Mouse (Mus musculus): Measurements from ENCODE around the gene Gm10644.

The Gm10644 gene

DNA sequence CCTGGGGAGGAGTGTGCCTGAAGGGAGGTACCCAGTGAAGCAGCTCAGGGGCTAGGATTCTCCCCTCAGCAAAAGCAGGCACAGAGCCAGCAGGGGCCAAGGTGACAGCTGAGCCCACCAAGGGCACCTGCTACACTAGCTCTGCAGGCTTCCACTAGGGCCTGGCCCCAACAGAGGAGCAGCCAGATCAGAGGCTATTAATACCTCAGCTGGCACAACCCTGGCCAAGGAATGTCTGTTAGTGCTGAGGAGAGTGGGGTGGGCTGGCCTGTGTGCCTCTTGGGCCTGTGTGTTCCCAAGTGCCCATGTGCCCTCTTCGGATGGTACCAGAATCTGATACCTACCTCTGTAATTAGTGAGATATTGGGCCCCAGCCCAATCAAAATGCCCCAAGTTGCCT, 25.2 kb upstream of the Gm10644 start:
- no peak for DNase-seq

DNA sequence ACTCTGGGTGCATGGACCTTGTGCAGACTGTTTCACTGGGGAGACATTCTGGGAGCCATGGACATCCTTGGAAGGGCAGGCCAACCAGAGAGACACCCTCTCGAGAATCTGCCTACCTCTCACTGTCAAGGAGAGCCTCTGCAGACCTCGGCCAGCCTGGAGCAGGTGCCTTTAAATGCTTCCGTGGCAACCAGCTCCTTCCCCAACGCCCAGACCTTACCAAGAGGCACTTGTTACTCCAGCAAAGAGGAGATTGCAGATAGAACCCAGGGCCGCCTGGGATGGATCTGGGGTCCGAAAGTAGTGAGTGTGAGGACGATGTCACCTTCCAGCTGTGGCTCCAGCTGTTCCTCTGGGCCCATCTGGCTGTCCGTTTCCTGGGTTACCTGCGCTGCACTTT, 23.2 kb upstream of the Gm10644 start:
- no peak for DNase-seq

DNA sequence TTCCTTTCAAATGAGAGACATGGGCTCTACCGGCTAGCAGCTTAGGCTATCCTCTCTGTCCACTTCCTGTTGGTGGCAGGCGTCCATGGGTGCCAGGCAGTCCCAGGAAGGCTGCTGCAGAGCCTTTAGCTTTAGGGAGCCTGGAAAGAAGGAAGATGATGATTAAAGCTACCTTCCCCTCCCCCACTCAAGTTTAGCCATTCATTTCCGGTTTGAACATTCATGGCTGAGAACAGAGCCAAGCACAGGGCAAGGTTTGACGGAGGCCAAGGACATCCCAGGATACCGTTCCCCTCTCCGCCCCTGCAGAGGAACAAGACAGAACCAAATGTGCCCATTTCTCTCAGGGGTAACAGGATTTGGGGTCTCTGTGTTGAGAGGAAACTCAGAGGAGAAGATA, 22.6 kb upstream of the Gm10644 start:
- DNase-seq: peak in 1 of 2 experiments; percentile 17

DNA sequence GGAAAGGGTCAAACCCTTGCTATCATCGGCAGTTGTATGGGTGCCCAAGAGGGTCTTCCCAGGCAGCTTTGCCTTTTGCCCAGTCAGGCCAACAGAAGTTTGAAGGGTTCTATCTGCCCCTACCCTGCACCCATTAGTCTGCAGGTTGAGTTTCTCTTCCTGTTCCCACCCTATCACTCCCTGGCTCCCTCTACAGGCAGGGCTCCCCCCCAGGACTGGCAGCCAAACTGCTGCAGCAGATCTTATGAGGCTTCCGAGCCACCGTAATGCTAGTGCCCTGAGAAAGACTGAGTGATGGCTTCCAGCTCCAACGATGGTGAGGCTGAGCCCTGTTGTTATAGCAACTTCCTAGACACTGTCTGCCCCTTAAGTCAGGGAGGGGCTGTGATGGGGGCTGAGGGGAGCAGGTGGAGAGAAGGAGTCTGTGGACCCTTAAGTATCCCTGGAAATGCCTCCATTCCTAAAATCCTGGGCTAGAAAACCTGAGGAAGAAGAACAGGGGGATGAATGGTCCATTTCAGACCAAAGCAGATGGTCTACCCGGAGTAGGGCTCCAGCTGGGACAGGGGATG, 21.9 kb upstream of the Gm10644 start:
- peak in 1 of 2 experiments; percentile 19 for DNase-seq

DNA sequence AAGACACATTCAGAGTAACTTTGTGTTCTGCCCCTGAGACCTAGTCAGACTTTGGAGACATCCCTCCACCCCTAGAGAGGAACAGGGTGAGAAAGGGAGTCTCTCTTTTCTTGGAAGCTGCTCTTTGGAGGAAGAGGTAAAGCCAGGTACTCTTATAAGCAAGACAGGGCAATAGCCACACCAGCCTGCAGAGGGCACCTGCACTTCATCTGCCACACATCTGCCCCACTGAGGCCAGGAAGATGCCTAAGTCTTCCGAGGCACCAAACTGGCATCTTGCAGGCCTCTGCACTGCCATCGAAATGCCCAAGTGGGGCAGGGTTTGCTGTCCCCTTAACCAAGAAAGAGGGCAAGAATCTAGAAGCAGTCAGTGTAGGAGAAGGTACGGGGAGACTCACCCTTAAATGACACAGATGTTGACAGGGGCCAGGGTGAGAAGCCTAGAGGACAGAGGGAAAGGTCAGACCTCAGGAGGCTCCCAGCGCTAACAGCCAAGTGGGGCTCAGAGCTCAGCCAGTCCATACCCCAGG, 21.2 kb upstream of the Gm10644 start:
- DNase-seq: peak in 1 of 2 experiments; percentile 43

DNA sequence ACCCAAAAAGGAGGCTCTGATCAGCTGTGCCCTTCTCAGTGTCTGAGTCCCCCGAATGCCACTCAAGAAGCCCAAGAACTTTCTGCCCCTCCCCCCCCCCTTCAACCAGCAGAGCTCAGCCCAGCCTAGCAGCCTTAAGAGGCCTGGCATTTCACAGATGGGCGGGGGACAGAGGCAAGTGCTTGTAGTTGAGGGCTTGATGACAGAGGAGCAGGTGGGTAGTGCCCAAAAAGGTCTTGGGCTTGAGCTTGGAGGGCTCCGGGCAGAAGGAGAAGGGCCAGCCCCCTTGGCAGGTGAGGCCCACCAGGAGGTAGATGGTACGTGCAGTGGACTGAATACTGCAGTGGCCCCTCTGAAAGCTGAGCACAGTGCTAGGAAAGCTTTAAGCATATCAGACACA, 19.5 kb upstream of the Gm10644 start:
- peak; percentile 44 to 63 for DNase-seq

DNA sequence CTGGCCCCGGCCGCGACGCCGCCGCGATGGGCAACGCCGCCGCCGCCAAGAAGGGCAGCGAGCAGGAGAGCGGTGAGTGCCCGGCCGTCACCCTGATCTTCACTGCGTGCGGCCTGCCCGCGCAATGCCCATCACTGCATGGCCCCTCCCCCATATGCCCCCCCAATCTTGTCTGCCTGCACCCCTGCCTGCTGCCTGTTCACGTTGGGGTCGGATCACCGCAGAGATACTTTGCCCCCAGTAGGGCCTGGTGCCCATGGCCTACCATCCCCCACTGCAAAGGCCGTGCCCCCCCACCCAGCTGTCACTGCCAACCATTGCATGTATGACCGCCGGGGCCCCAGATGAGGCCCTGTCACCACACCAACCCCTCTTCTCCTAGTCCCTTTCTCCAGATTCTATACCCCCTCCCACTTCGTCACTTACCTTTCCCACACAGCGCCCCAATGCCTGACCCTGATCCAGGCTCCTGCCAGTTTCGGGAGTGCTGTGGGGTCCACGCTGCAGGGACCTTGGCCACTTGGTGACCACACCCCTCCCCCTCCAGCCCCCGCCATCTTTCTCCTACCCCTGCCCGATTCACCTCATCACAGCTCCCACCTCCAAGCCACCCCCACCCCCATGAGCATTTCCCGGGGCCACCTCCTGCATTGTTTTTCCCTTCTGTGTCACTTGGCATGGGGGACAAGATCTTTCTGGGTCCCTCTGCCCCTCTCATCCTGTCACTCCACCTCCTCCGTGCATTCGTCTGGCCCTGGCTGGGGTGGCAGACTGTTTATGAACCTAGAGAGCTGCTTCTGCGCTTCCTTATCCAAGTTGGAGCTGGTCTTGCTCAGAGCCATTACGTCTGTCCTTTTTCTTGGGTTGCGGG, 18.4 kb upstream of the Gm10644 start:
- DNase-seq: no peak

DNA sequence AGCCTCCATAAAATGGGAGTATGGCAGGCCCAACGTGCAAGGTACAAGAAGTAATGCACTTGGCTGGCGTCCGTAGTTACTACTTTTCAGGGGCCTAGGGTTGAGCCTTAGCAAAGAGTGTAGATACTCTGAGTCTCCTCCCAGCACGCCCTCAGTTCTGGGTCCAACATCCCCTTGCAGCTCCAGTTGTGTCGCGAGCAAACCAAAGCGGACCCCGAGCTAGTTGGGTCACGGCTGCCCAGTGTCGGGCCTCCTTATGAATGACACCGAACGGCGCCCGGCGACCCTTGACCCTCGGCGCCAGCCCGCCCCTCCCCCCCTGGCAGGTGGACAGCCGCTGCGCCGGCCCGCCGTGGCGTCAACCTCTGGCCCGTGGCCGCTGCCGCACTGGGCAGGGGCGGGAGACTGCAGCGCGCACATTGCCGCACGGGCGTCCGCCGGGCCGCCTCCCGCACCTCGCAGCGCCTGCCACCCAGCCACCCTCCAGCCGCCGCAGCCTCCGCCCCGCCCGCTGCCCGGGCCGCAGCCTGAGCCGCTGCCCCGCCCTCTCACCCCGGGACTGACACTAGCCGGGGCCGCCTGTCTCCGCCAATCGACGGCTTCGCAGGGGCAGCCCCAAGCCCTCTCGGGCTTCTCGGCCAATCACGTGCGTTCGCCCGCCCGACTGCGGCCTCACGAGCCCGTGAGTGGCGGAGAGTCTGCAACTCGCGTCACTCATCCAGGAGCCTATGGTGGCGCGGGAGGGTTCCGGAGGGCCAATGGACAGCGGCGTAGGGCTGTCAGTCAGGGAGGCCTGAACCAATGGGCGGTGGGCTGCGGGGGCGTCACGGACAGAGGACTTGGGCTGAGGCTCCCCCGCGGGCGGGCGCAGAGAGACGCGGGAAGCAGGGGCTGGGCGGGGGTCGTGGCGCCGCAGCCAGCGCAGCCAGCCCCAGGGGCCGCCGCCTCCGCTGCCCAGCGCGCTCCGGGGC, 17.4 kb upstream of the Gm10644 start, which contains the start of gene Prkaca:
Gene Prkaca (plus strand): TSS at position 844 of the 971 bp plus-strand sequence.
- peak; percentile 97 to 100 for DNase-seq

DNA sequence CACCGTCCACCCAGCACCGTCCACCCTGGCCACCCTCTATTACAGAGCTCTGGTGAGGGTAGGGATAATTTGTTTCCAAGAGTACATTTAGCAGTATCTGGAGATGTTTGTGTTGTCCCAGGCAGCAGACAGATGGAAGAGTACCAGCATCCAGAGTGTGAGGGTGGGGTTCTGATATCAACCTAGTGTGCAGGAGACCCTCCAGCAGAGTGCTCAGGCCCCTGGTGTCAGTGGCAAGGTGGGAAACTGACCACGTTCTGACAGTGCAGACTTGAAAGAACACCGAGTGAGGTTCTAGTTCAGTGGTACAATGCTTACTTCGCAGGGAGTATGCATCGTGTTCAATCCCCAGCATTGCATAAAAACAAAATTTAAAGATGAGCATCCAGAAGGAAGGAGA, 16.7 kb upstream of the Gm10644 start:
- no peak for DNase-seq

DNA sequence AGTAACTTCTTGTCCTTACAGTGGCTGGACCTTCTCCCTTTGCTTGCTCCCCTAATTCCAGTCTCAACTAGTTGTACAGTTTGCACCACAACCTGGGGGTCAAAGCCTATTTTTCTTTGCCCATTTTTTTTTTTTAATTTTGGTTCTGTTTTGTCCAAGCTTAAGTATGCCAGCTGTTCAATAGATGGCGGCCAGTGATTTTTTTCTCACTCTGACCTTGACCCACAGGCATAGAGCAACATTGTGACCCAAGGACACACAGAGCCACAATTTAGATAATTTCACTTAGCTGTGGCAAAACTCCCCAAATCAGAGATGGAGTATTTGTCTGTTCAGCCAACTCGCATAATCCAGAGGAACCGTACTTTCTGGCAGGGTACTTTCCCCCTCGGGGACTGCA, 16.1 kb upstream of the Gm10644 start:
- no peak for DNase-seq

DNA sequence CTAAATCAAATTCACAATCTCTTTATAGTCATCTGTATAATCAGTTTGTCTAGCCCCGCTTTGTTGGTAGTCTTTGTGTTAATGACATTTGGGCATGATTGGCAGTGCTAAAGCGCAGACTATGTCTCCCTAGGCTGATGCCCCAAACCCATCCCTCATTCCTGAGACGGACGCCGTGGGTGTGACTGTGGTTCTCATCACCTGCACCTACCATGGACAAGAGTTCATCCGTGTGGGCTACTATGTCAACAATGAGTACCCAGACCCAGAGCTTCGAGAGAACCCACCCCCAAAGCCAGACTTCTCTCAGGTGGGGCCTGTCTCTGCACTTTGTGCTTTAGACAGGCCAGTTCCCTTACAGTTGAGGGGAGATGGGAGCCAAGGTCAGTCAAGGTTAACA, 12.7 kb upstream of the Gm10644 start:
- no peak for DNase-seq

DNA sequence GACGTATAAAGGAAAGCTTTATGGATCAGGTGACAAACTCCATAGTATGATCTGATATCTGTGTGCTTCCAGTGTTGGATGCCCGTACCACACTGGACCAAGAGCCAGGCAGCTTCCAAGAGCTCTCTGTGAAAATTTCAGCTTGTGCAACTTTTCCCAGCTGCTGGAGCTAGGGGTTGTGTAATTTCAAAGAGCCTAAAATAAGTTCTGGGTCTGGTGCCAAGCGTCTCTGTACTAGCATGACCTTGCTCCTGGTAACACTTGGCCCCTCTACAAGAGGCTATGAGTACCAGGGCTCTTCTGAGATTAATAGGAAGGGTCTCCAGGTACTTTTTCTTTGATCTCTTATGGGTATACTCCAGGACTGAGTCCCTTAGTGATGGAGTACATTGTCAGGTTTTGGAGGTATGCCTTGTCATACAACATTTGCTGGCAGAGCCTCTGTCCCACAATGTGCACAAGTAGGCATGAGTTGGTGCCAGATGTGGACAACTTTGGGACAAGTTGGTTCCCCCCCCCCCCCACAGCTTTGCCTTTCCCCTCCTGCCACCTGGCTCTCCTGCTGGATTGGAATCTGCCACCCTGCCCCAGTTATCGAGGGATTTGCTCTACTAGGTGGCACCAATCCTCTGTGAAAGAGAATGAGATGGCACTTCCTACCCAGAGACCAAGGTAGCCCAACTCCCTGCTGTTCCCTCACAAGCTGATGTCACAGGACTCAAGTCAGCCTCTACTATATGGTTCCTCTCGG, 9.2 kb upstream of the Gm10644 start:
- peak; percentile 65 to 71 for DNase-seq

DNA sequence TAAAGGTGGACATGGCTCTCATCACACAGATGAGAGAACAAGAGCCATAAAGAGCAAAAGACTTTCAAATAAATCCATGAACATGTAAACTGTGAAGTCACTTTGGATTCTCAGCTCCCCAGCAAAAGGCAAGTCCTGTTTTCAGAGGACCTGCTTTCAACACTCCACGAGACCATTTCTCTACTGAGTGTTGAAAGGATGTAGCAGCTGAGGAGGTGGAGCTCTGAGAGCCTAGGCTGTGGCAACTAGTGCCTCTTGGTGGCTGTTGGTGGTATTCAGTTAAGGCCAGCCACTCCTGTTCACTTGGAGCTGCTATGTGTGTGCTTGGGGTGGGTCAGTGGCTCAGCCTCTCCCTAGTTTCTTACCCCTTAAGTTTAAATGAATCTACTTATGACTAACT, 1.8 kb upstream of the Gm10644 start:
- DNase-seq: no peak

DNA sequence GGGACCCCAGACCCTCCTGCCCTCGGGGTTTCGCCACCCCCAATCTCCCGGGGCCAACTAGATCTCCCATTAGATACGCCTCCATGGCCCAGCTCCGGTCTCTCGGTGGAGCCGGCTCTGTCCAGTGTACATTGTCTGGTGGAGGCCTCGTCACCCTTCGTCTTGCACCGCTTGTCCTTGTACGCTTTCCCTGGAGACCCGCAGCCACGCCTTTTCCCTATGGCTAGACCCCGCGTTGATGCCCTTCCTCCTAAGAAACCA, 883 bp upstream of the Gm10644 start:
- no peak for DNase-seq

DNA sequence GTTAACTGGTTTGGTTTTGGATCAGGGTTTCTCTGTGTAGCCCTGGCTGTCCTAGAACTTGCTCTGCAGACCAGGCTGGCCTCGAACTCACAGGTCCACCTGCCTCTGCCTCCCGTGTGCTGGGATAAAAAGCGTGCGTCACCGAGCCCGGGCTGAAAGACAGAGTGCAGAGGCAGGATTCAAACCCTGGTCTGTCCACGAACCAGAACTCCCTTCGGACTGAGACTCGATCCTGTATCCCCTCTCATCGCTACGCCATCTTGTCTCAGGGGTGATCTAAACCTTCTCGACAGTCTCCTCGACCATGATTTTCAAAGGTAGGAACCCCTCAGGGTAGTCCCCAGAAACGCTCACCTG, 278 bp downstream of the Gm10644 start:
- no peak for DNase-seq

DNA sequence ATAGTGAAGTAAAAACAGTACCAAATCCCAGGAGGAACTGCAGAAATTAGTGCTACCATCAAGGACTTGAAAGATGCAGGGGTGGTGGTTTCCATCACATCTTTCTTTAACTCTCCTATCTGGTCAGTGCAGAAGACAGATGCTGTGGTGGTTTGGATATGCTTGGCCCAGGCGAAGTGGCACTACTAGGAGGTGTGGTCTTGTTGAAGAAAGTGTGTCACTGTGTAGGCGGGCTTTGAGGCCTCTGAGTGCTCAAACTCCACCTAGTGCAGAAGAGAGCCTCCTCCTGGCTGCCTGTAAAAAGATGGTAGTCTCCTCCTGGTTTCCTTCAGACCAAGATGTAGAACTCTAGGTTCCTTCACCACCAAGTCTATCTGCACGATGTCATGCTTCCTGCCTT, 9.5 kb downstream of the Gm10644 start:
- DNase-seq: no peak

DNA sequence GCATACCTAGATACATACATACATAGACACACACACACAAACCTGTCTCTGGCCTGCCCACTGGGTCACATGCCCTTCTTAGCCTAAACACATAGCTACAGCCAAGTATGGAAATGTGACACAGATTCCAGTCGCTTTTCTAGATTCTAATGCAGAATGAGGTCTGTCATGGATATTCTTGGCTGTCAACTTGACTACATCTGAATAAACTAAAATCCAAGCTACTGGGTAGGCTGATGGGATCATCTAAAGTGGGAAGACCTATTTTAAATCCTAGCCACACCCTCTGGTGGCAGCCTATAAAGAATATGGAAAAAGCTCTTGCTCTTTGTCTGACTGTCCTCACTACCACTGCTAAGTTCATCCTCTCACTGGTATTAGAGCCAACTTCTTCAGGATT, 12.6 kb downstream of the Gm10644 start:
- no peak for DNase-seq

DNA sequence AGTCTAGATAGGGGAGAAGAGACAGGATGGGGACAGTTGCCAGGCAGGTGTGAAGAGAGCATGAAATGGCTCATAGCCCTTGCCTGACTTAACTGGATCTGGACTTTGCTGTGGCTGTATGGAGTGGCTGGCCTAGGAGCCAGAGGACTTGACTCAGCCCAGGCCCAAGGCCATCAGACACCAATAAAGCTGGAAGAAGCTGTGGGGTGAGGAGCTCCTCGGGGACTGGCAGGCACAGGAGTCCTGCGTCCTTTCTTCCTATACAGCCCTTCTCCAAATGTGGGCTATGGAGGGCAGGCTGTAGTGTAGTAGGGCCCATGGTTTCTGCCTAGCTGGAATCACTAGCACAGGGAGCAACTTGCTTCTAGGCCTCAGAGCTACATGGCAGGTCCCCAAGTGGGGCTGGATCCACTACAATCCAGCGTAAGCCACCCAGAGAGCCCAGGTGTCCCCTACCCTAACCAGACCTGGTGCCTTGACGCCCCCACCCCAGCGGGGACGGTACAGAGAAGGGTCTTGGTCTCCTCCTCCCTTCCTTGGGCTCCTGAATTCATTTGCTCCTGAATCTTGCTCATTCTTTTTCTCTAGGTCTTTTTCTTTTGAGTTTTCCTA, 13.8 kb downstream of the Gm10644 start:
- peak in 1 of 2 experiments; percentile 18 for DNase-seq

DNA sequence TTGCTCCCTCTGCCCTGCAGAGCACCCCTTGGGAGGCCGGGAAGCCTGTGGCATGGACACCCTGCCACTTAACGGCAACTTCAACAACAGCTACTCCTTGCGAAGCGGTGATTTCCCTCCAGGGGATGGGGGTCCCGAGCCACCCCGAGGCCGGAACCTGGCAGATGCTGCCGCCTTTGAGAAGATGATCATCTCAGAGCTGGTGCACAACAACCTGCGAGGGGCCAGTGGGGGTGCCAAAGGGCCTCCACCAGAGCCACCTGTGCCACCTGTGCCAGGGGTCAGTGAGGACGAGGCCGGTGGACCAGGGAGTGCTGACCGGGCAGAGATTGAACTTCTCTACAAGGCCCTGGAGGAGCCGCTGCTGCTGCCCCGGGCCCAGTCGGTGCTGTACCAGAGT, 16.7 kb downstream of the Gm10644 start:
- peak in 1 of 2 experiments; percentile 28 for DNase-seq

DNA sequence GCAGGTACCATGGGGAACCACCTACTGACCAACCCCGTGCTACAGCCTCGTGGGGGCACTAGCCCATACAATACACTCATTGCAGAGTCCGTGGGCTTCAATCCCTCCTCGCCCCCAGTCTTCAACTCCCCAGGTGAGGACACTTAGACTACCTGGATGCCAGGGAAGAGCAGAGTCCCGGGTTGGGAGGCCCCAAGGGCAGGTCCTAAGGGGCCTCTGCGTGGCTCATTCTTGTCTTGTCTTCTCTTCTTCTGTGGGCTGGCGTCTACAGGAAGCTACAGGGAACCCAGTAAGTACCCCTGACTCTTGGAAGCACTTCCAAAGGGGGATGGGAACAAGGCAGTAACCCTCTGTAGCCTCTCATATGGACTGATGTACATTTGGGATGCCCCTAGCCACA, 17.4 kb downstream of the Gm10644 start:
- peak in 1 of 2 experiments; percentile 15 for DNase-seq

DNA sequence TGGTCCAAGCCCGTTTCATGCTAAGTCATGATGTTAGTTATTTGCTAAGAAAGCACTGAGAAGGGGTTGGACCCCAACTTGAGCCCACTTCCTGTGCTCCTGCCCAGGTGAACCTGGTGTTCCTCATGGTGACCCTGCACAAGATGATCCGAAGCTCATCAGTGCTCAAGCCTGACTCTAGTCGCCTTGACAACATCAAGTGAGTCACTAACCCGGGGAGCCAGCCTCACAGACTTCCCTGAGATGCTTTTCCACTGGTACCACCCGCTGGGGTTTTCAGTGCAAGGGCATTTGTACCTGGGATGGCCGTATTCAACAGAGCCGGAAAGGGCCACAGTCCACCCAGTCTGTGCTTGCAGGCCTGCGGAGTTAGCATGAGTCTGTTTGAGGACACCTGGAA, 19.6 kb downstream of the Gm10644 start:
- DNase-seq: peak in 1 of 2 experiments; percentile 17

DNA sequence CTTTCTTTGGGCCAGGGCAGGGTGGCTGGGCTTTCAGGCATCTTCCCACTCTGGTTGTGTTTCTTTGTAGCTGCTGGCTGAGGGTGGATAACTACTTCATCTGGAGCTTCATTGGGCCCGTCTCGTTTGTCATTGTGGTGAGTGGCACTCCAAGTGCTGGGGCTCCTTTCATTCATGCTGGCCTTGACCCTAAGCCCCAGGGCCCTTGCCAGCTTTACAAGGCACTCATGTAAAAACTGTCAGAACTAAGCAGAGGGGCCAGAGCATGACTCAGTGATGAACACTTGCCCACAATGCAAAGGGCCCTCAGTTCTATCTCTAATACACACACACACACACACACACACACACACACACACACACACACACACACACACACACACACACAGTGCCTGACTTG, 20.0 kb downstream of the Gm10644 start:
- DNase-seq: no peak

All from lung, postnatal 4 days (tissue).